Mouse (Mus musculus): Measurements from ENCODE around the gene Prm3.

Prm3 gene

GRCm38 (mm10) chr16:10790702-10791101, at the start of gene Prm3:
TSS of gene Prm3 (minus strand) at chr16:10790914.
- DNase-seq (ENCODE audit: low spot score in 2 of 2), result no peak

GRCm38 (mm10) chr16:10840018-10840417, 49.3 kb upstream of the Prm3 start:
- no peak for DNase-seq (ENCODE audit: low spot score in 2 of 2)

- no peak for DNase-seq (ENCODE audit: low spot score in 2 of 2)
Observed at GRCm38 (mm10) chr16:10838487-10839245, 48.0 kb upstream of the Prm3 start.

- no peak for DNase-seq (ENCODE audit: low spot score in 2 of 2)
Observed at GRCm38 (mm10) chr16:10837903-10838302, 47.2 kb upstream of the Prm3 start.

GRCm38 (mm10) chr16:10837250-10837649, 46.5 kb upstream of the Prm3 start:
- no peak for DNase-seq (ENCODE audit: low spot score in 2 of 2)

GRCm38 (mm10) chr16:10836388-10836787, 45.7 kb upstream of the Prm3 start:
- DNase-seq (ENCODE audit: low spot score in 2 of 2), result no peak

GRCm38 (mm10) chr16:10834911-10835587, 44.3 kb upstream of the Prm3 start, which contains the start of gene Rmi2:
TSS of gene Rmi2 (plus strand) at chr16:10835059.
- peak; percentile 79 to 80 for DNase-seq (ENCODE audit: low spot score in 2 of 2)

GRCm38 (mm10) chr16:10834542-10834910, 43.8 kb upstream of the Prm3 start:
- DNase-seq (ENCODE audit: low spot score in 2 of 2), result no peak

GRCm38 (mm10) chr16:10828461-10828805, 37.7 kb upstream of the Prm3 start:
- no peak for DNase-seq (ENCODE audit: low spot score in 2 of 2)

- no peak for DNase-seq (ENCODE audit: low spot score in 2 of 2)
Observed at GRCm38 (mm10) chr16:10827766-10828460, 37.2 kb upstream of the Prm3 start.

- no peak for DNase-seq (ENCODE audit: low spot score in 2 of 2)
Observed at GRCm38 (mm10) chr16:10827269-10827668, 36.6 kb upstream of the Prm3 start.

GRCm38 (mm10) chr16:10825840-10826239, 35.1 kb upstream of the Prm3 start:
- DNase-seq (ENCODE audit: low spot score in 2 of 2), result no peak

- DNase-seq (ENCODE audit: low spot score in 2 of 2), result peak; percentile 10 to 17
Observed at GRCm38 (mm10) chr16:10824536-10824935, 33.8 kb upstream of the Prm3 start.

GRCm38 (mm10) chr16:10821387-10821786, 30.7 kb upstream of the Prm3 start:
- DNase-seq (ENCODE audit: low spot score in 2 of 2), result no peak

GRCm38 (mm10) chr16:10819966-10820365, 29.3 kb upstream of the Prm3 start:
- no peak for DNase-seq (ENCODE audit: low spot score in 2 of 2)

- DNase-seq (ENCODE audit: low spot score in 2 of 2), result no peak
Observed at GRCm38 (mm10) chr16:10818579-10819135, 27.9 kb upstream of the Prm3 start.

- no peak for DNase-seq (ENCODE audit: low spot score in 2 of 2)
Observed at GRCm38 (mm10) chr16:10814864-10815263, 24.1 kb upstream of the Prm3 start.

GRCm38 (mm10) chr16:10813726-10814125, 23.0 kb upstream of the Prm3 start:
- DNase-seq (ENCODE audit: low spot score in 2 of 2), result no peak

GRCm38 (mm10) chr16:10812865-10813371, 22.2 kb upstream of the Prm3 start, which contains the start of gene Gm11172:
TSS of gene Gm11172 (plus strand) at chr16:10812915.
- no peak for DNase-seq (ENCODE audit: low spot score in 2 of 2)

- no peak for DNase-seq (ENCODE audit: low spot score in 2 of 2)
Observed at GRCm38 (mm10) chr16:10810376-10810775, 19.7 kb upstream of the Prm3 start.

- no peak for DNase-seq (ENCODE audit: low spot score in 2 of 2)
Observed at GRCm38 (mm10) chr16:10805789-10806527, 15.2 kb upstream of the Prm3 start, which contains the start of gene Prm1. TSS of gene Prm1 (minus strand) at chr16:10805839.
